Mouse (Mus musculus) heart, adult 2 months (tissue): Measurements from ENCODE around the gene Rasgrf1. TPM values are rescaled to one million over a fixed set of nuclear protein-coding genes. Genes with fewer than 3 reads are reported as not detected.

Experiments
- DNase-seq, 2 experiments: peaks; one replicate each; pipeline ENCODE4 v3.0.0; 2021
- H3K27ac ChIP-seq: fragments of 200-600 bp; 2 replicates; pipeline ENCODE4 v1.8.1; 2022
- H3K27me3 ChIP-seq: fragments of 200-500 bp; 2 replicates; pipeline ENCODE4 v1.6.1; 2012; ENCODE audit warnings: mild to moderate bottlenecking, low read length, inconsistent platforms, mixed read lengths; ENCODE audit not compliant: control insufficient read depth, insufficient read depth
- H3K36me3 ChIP-seq: fragments of 200-500 bp; 2 replicates; pipeline ENCODE4 v1.6.1; 2012; ENCODE audit warnings: low read length, inconsistent platforms; ENCODE audit not compliant: control insufficient read depth, insufficient read depth
- H3K4me1 ChIP-seq: fragments of 200-500 bp; 2 replicates; pipeline ENCODE4 v1.6.1; 2011; ENCODE audit warnings: low read length; ENCODE audit not compliant: control insufficient read depth, insufficient read depth
- H3K4me3 ChIP-seq: fragments of 200-600 bp; 2 replicates; pipeline ENCODE4 v1.8.1; 2022
- H3K79me2 ChIP-seq: fragments of 200-500 bp; replicated peaks from 2 replicates; pipeline ENCODE4 v1.6.1; 2012; ENCODE audit warnings: mild to moderate bottlenecking, inconsistent platforms, low read length, moderate library complexity, mixed read lengths; ENCODE audit not compliant: control insufficient read depth, insufficient read depth
- H3K9ac ChIP-seq: fragments of 200-500 bp; 2 replicates; pipeline ENCODE4 v1.6.1; 2012; ENCODE audit warnings: low read depth, mild to moderate bottlenecking, control low read depth, inconsistent platforms, low read length, mixed read lengths
- CTCF ChIP-seq: fragments of 200-600 bp; IDR thresholded peaks from 2 replicates; pipeline ENCODE4 v1.8.1; 2022; ENCODE audit warnings: antibody characterized with exemption, mild to moderate bottlenecking, moderate library complexity
- EP300 ChIP-seq: fragments of 200-500 bp; IDR thresholded peaks from 2 replicates; pipeline ENCODE4 v1.6.1; 2011; ENCODE audit warnings: low read depth, low read length, control low read depth; ENCODE audit not compliant: insufficient read depth
- POLR2A ChIP-seq: fragments of 200-500 bp; IDR thresholded peaks from 2 replicates; pipeline ENCODE4 v1.6.1; 2011; ENCODE audit warnings: mild to moderate bottlenecking, low read depth, low read length, control low read depth; ENCODE audit not compliant: insufficient read depth
- WGBS: fragments of 180-500 bp; shearing (Covaris S2); methylation state at CpG from one replicate; pipeline ENCODE4 v1.1.7; 2018; 5-methylcytosine and 5-hydroxymethylcytosine counted together
- intact Hi-C: fragments of 180-260 bp; cut with DNase I; formaldehyde crosslinking; loops from one replicate; pipeline ENCODE4 v1.15.1; 2025
- polyA plus RNA-seq: library from polyadenylated mRNA; depleted of rRNA; stranded (reverse); fragments of >200 nt; gene quantifications from 2 replicates; pipeline ENCODE4 v1.2.3, GENCODE M21; 2012
- total RNA-seq, 2 experiments: library from RNA; stranded (reverse); gene quantifications; 2 replicates each; pipeline ENCODE4 v1.2.3; 2021

Rasgrf1 gene
- total and polyA plus RNA-seq, 3 experiments, result not detected

- TF ChIP-seq POLR2A, result no peak
- TF ChIP-seq EP300, result no peak
- no peak for TF ChIP-seq CTCF
- H3K27ac ChIP-seq, result no peak overlapping the region
- H3K9ac ChIP-seq, result no peak overlapping the region
- no peak overlapping the region for H3K4me3 ChIP-seq
- WGBS, result 69% methylated on average over 9 of the region's 9 CpGs
- H3K27me3 ChIP-seq, result no peaks in the 10 kb centered on the region
- intact Hi-C loops, result no loop called here
- H3K79me2 ChIP-seq, result no peaks in the 10 kb centered on the region
- no peaks in the 10 kb centered on the region for H3K4me1 ChIP-seq
- no peak for DNase-seq
- no peaks in the 10 kb centered on the region for H3K36me3 ChIP-seq
Observed at GRCm38 (mm10) chr9:89946830-89947229, 37.1 kb downstream of the Rasgrf1 start.

- Histone ChIP-seq H3K79me2 (no peaks in the 10 kb centered on the region), H3K4me3 (no peak overlapping the region), H3K27me3 (no peaks in the 10 kb centered on the region), H3K4me1 (no peaks in the 10 kb centered on the region), H3K9ac (no peak overlapping the region), H3K36me3 (no peaks in the 10 kb centered on the region), H3K27ac (no peak overlapping the region)
- intact Hi-C loops, result no loop called here
- TF ChIP-seq EP300, result no peak
- TF ChIP-seq POLR2A, result no peak
- TF ChIP-seq CTCF, result no peak
- no peak for DNase-seq
- WGBS, result 47% methylated on average over 5 of the region's 5 CpGs
Observed at GRCm38 (mm10) chr9:89948602-89949001, 38.9 kb downstream of the Rasgrf1 start.

- no peaks in the 10 kb centered on the region for H3K79me2 ChIP-seq
- H3K27me3 ChIP-seq, result no peaks in the 10 kb centered on the region
- no peak overlapping the region for H3K4me3 ChIP-seq
- no peak overlapping the region for H3K9ac ChIP-seq
- intact Hi-C loops, result no loop called here
- H3K27ac ChIP-seq, result no peak overlapping the region
- H3K4me1 ChIP-seq, result no peaks in the 10 kb centered on the region
- TF ChIP-seq CTCF (no peak), EP300 (no peak), POLR2A (no peak)
- H3K36me3 ChIP-seq, result no peaks in the 10 kb centered on the region
- WGBS, result 86% methylated on average over 22 of the region's 22 CpGs
- no peak for DNase-seq
Observed at GRCm38 (mm10) chr9:89953596-89954215, 44.0 kb downstream of the Rasgrf1 start.

DNA sequence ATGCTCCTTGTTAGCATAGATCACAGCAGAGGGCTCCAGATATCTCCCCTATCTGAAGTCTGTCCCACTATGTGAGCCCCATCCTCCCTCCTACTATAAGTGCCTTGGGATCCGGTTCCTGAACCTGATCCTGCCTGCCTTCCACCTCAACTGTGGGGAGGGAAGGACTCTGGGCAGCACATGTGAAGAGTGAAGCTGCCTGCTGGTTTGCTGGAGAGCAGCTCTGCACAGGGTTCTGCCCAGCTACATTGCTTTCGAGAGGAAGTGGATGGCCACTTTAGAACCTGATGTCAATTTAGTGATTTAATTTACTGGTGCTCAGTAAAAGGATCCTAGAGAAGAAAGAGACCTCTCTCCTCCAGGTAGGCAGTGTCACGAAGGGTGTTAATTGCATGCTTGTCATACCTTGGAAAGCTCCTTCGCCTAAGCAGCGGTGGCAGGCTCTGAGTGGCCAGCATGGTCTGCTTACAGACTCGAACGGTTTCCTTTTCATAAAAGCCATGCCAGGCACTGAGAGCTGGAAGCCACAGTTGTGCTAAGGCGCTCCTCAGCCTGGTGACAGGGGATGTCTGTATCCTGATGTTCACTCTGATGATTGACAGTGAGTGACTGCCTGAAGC is 45.3 kb downstream of the Rasgrf1 start:
- Histone ChIP-seq H3K4me1 (no peaks in the 10 kb centered on the region), H3K9ac (no peak overlapping the region), H3K27me3 (no peaks in the 10 kb centered on the region), H3K4me3 (no peak overlapping the region), H3K79me2 (no peaks in the 10 kb centered on the region), H3K27ac (no peak overlapping the region), H3K36me3 (no peaks in the 10 kb centered on the region)
- no peak for DNase-seq
- WGBS, result 53% methylated on average over 8 of the region's 8 CpGs
- TF ChIP-seq EP300, result no peak
- no peak for TF ChIP-seq POLR2A
- no peak for TF ChIP-seq CTCF
- intact Hi-C loops, result no loop called here

GRCm38 (mm10) chr9:89958959-89959358 is 49.3 kb downstream of the Rasgrf1 start:
- H3K27me3 ChIP-seq, result no peaks in the 10 kb centered on the region
- TF ChIP-seq CTCF (no peak), EP300 (no peak)
- no peaks in the 10 kb centered on the region for H3K4me1 ChIP-seq
- intact Hi-C loops, result no loop called here
- H3K9ac ChIP-seq, result no peak overlapping the region
- 60% methylated on average over 2 of the region's 2 CpGs for WGBS
- no peak overlapping the region for H3K27ac ChIP-seq
- H3K36me3 ChIP-seq, result no peaks in the 10 kb centered on the region
- DNase-seq, result no peak
- H3K79me2 ChIP-seq, result no peaks in the 10 kb centered on the region
- no peak overlapping the region for H3K4me3 ChIP-seq

GRCm38 (mm10) chr9:89964091-89964490 is 54.4 kb downstream of the Rasgrf1 start:
- no peak overlapping the region for H3K9ac ChIP-seq
- no peak overlapping the region for H3K27ac ChIP-seq
- H3K4me1 ChIP-seq, result no peaks in the 10 kb centered on the region
- WGBS, result 74% methylated on average over 4 of the region's 4 CpGs
- no peak for TF ChIP-seq POLR2A
- no peak for TF ChIP-seq CTCF
- TF ChIP-seq EP300, result no peak
- no peaks in the 10 kb centered on the region for H3K36me3 ChIP-seq
- no peaks in the 10 kb centered on the region for H3K79me2 ChIP-seq
- no peaks in the 10 kb centered on the region for H3K27me3 ChIP-seq
- no peak overlapping the region for H3K4me3 ChIP-seq
- intact Hi-C loops, result no loop called here
- no peak for DNase-seq
